Mouse (Mus musculus) effector memory CD4-positive, alpha-beta T cell, adult 5 months (primary cell): ENCODE data around the gene Ankrd44. TPM values are rescaled to one million over a fixed set of nuclear protein-coding genes. Genes with fewer than 3 reads are reported as not detected.

Experiments
- polyA plus RNA-seq: library from polyadenylated mRNA; unstranded; fragments of 100-300 nt; shearing (Covaris generic); gene quantifications from one replicate; pipeline ENCODE4 v1.2.1, GENCODE M21; 2017

Gene Ankrd44
- polyA plus RNA-seq = 452 TPM

DNA sequence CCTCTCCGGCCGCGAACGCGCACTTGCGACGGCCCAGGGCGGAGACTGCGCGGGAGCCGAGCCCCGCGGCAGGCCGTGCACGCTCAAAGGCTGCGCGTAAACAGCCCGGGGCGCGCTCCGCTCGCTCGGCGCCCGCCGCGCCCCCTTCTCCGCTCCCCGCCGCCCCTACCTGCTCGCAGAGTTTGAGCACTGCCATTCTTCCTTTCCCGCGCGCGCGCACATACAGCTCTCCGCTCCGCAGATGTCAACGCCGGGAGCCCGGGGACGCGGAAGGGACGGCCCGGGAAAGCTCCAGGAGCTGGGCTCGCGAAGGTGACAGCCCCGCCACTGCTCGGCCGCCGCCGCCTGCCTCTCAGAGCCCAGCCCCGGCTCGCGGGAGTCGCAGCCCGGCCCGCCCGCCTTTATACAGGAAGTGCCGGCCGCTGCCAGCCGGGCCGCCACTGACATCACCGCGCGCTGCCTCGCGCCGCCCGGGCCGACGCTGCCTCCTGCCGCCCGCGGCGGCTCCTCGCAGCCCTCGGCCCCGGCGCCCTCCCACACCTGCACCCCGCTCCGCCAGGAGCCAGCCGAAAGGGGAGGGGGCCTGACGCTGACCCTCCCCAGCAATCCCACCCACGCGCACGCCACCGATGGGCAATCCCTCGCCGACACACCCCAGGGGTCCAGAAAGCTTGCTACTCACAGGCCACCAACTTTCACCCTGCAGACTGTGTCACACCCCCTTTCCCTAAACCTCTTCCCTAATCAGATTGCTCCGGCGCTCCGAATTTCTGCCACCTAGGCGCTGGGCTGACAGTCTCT is at the start of gene Ankrd44:
Gene Ankrd44 (minus strand): TSS at position 417 of the 801 bp plus-strand sequence.

Other genes with a start within 250 kb of the Ankrd44 start
- gene Sf3b1, start 101.1 kb upstream of the Ankrd44 start, polyA plus RNA-seq = 727 TPM
- gene Coq10b, start 126.4 kb upstream of the Ankrd44 start, polyA plus RNA-seq = 368 TPM
- 266 TPM for gene Hspe1, start 161.7 kb upstream of the Ankrd44 start, polyA plus RNA-seq
- 160 TPM for gene Hspd1, start 161.9 kb upstream of the Ankrd44 start, polyA plus RNA-seq
- 130 TPM for gene Mob4, start 204.8 kb upstream of the Ankrd44 start, polyA plus RNA-seq